Mouse (Mus musculus): ENCODE results near the gene Pirb. TPM values are rescaled to one million over a fixed set of nuclear protein-coding genes. Genes with fewer than 3 reads are reported as not detected.
"Not testable (repeated sequence)": the region's sequence is repeated elsewhere in the genome, so short reads cannot be mapped to it uniquely, and the experiment has no call there.

Gene Pirb
- total and polyA plus RNA-seq, 3 experiments = 0.18 to 7.8 (median 0.53) TPM

- TF ChIP-seq GATA2 (IDR thresholded peaks at IDR 0.05; ENCODE audit: borderline replicate concordance, low read depth, low read length) (no peak), TAL1 (conservative IDR thresholded peaks at IDR 0.05; ENCODE audit: low read depth, low read length) (no peak), POLR2AphosphoS5 (IDR thresholded peaks at IDR 0.05; ENCODE audit: insufficient replicate concordance, low read depth, low read length) (peak; percentile 78; the same call in 1 of the 2 replicates)
- Histone ChIP-seq H3K4me1 (ENCODE audit: insufficient read depth, low read depth, low read length) (peaks cover 22% of the 10 kb centered on the region), H3K4me3 (ENCODE audit: low read depth, low read length) (no peak overlapping the region), H3K36me3 (replicated peaks) (peaks cover 27% of the 10 kb centered on the region), H3K9me3 (replicated peaks) (no peaks in the 10 kb centered on the region), H3K27me3 (ENCODE audit: insufficient read depth, low read length) (peaks cover 4% of the 10 kb centered on the region)
- no peak for DNase-seq (ENCODE audit: low spot score)
- no peak for ATAC-seq (ENCODE audit: extremely low read depth, insufficient number of reproducible peaks, low FRiP score, poor library complexity, severe bottlenecking)
These were observed 12.4 kb downstream of the Pirb start for GRCm38 (mm10) chr7:3707568-3708413.

- no peaks in the 10 kb centered on the region for H3K27me3 ChIP-seq (ENCODE audit: insufficient read depth, low read length)
- peaks cover 23% of the 10 kb centered on the region for H3K4me1 ChIP-seq (ENCODE audit: insufficient read depth, low read depth, low read length)
- H3K9me3 ChIP-seq (replicated peaks) = no peaks in the 10 kb centered on the region
- peaks cover 28% of the 10 kb centered on the region for H3K36me3 ChIP-seq (replicated peaks)
- DNase-seq (ENCODE audit: low spot score) (peak; percentile 63), ATAC-seq (ENCODE audit: extremely low read depth, insufficient number of reproducible peaks, low FRiP score, poor library complexity, severe bottlenecking) (peak; percentile 62)
- peak overlapping the region; percentile 20; the same call in 1 of the 2 replicates for H3K4me3 ChIP-seq (ENCODE audit: low read depth, low read length)
- TF ChIP-seq TAL1 (conservative IDR thresholded peaks at IDR 0.05; ENCODE audit: low read depth, low read length) = no peak
- no peak for TF ChIP-seq CTCF (IDR thresholded peaks at IDR 0.05; ENCODE audit: low read depth, low read length)
- no peak for TF ChIP-seq GATA2 (IDR thresholded peaks at IDR 0.05; ENCODE audit: borderline replicate concordance, low read depth, low read length)
- TF ChIP-seq POLR2AphosphoS5 (IDR thresholded peaks at IDR 0.05; ENCODE audit: insufficient replicate concordance, low read depth, low read length) = no peak
- no peak for TF ChIP-seq GATA1 (IDR thresholded peaks at IDR 0.05; ENCODE audit: borderline replicate concordance, low read length)
These were observed 13.2 kb downstream of the Pirb start for GRCm38 (mm10) chr7:3707027-3707426.

- H3K9me3 ChIP-seq (replicated peaks) = no peaks in the 10 kb centered on the region
- peaks cover 29% of the 10 kb centered on the region for H3K36me3 ChIP-seq (replicated peaks)
- ATAC-seq (ENCODE audit: extremely low read depth, insufficient number of reproducible peaks, low FRiP score, poor library complexity, severe bottlenecking) (no peak), DNase-seq (ENCODE audit: low spot score) (no peak)
- H3K4me3 ChIP-seq (ENCODE audit: low read depth, low read length) = peak overlapping the region; percentile 75
- H3K4me1 ChIP-seq (ENCODE audit: insufficient read depth, low read depth, low read length) = peaks cover 23% of the 10 kb centered on the region
- H3K27me3 ChIP-seq (ENCODE audit: insufficient read depth, low read length) = no peaks in the 10 kb centered on the region
- TF ChIP-seq GATA1 (IDR thresholded peaks at IDR 0.05; ENCODE audit: borderline replicate concordance, low read length) (no peak), TAL1 (conservative IDR thresholded peaks at IDR 0.05; ENCODE audit: low read depth, low read length) (no peak), POLR2AphosphoS5 (IDR thresholded peaks at IDR 0.05; ENCODE audit: insufficient replicate concordance, low read depth, low read length) (no peak), GATA2 (IDR thresholded peaks at IDR 0.05; ENCODE audit: borderline replicate concordance, low read depth, low read length) (no peak), CTCF (IDR thresholded peaks at IDR 0.05; ENCODE audit: low read depth, low read length) (no peak)
These were observed 13.8 kb downstream of the Pirb start for GRCm38 (mm10) chr7:3706343-3706934.

- TF ChIP-seq CTCF (IDR thresholded peaks at IDR 0.05; ENCODE audit: low read depth, low read length) (no peak), TAL1 (conservative IDR thresholded peaks at IDR 0.05; ENCODE audit: low read depth, low read length) (no peak), POLR2AphosphoS5 (IDR thresholded peaks at IDR 0.05; ENCODE audit: insufficient replicate concordance, low read depth, low read length) (no peak), GATA1 (IDR thresholded peaks at IDR 0.05; ENCODE audit: borderline replicate concordance, low read length) (no peak), GATA2 (IDR thresholded peaks at IDR 0.05; ENCODE audit: borderline replicate concordance, low read depth, low read length) (no peak)
- DNase-seq (ENCODE audit: low spot score) (no peak), ATAC-seq (ENCODE audit: extremely low read depth, insufficient number of reproducible peaks, low FRiP score, poor library complexity, severe bottlenecking) (no peak)
- Histone ChIP-seq H3K4me1 (ENCODE audit: insufficient read depth, low read depth, low read length) (peaks cover 23% of the 10 kb centered on the region), H3K36me3 (replicated peaks) (peaks cover 35% of the 10 kb centered on the region), H3K4me3 (ENCODE audit: low read depth, low read length) (peak overlapping the region; percentile 75), H3K27me3 (ENCODE audit: insufficient read depth, low read length) (no peaks in the 10 kb centered on the region), H3K9me3 (replicated peaks) (no peaks in the 10 kb centered on the region)
These were observed 14.3 kb downstream of the Pirb start for GRCm38 (mm10) chr7:3705911-3706310.

GRCm38 (mm10) chr7:3705461-3705860 is 14.7 kb downstream of the Pirb start:
- ATAC-seq (ENCODE audit: extremely low read depth, insufficient number of reproducible peaks, low FRiP score, poor library complexity, severe bottlenecking); DNase-seq (ENCODE audit: low spot score); H3K27me3 ChIP-seq (ENCODE audit: insufficient read depth, low read length); H3K9me3 ChIP-seq (replicated peaks): not testable (repeated sequence)
- H3K4me3 ChIP-seq (ENCODE audit: low read depth, low read length) = peak overlapping the region; percentile 75
- peaks cover 35% of the 10 kb centered on the region for H3K36me3 ChIP-seq (replicated peaks)
- H3K4me1 ChIP-seq (ENCODE audit: insufficient read depth, low read depth, low read length) = peaks cover 23% of the 10 kb centered on the region

GRCm38 (mm10) chr7:3704475-3704874 is 15.7 kb downstream of the Pirb start:
- Histone ChIP-seq H3K36me3 (replicated peaks) (peaks cover 45% of the 10 kb centered on the region), H3K4me3 (ENCODE audit: low read depth, low read length) (peak overlapping the region; percentile 75), H3K27me3 (ENCODE audit: insufficient read depth, low read length) (no peaks in the 10 kb centered on the region), H3K9me3 (replicated peaks) (no peaks in the 10 kb centered on the region), H3K4me1 (ENCODE audit: insufficient read depth, low read depth, low read length) (peaks cover 23% of the 10 kb centered on the region)
- no peak for DNase-seq (ENCODE audit: low spot score)
- no peak for ATAC-seq (ENCODE audit: extremely low read depth, insufficient number of reproducible peaks, low FRiP score, poor library complexity, severe bottlenecking)
- TF ChIP-seq POLR2AphosphoS5 (IDR thresholded peaks at IDR 0.05; ENCODE audit: insufficient replicate concordance, low read depth, low read length) (no peak), CTCF (IDR thresholded peaks at IDR 0.05; ENCODE audit: low read depth, low read length) (no peak), TAL1 (conservative IDR thresholded peaks at IDR 0.05; ENCODE audit: low read depth, low read length) (no peak), GATA2 (IDR thresholded peaks at IDR 0.05; ENCODE audit: borderline replicate concordance, low read depth, low read length) (no peak), GATA1 (IDR thresholded peaks at IDR 0.05; ENCODE audit: borderline replicate concordance, low read length) (no peak)
